Mouse (Mus musculus) G1E-ER4 (cell line): Measurements from ENCODE around the gene Arhgap31. TPM values are rescaled to one million over a fixed set of nuclear protein-coding genes. Genes with fewer than 3 reads are reported as not detected.

Experiments
- GATA1 ChIP-seq: IDR thresholded peaks from one replicate; pipeline ENCODE4 v1.8.0; 2012; ENCODE audit warnings: low read length, inconsistent platforms
- polyA plus RNA-seq: library from polyadenylated mRNA; stranded (reverse); fragments of >175 nt; gene quantifications from 2 replicates; pipeline ENCODE4 v1.2.3, GENCODE M21; 2012

The Arhgap31 gene
- polyA plus RNA-seq, 1 experiment: 0.06 TPM

DNA sequence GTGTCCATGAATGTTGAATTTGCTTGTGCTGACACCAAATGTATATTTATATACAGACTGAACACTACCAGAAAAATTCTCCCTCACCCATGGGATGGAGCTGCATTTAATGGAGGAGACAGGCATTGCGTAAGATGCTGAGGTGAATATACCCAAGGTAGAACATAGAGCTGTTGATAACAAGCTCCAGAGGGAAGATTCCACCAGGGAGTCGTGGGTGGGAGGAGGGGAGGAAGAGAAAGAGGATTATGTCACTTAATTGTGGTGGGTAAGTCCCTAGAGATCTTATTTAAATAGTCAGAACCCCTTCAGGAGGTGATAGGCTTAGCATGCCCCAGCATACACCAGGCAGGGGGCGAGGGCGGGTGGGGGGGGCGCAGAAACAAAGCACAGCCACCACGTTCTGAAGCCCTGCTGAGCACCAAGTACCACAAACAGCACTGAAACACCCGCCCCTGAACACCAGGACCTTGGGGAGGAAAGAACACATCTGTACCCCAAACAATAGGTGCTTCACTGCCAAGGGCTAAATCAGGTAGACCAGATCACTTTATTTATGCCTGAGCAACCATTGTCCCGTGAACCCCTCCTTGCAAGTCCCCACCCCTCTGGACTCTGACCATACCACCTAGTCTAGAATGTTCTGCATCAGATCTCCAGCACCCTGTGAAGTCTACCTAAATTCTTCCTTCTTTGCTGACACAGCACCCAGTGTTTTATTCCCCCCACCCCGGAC is 37.3 kb downstream of the Arhgap31 start:
- TF ChIP-seq GATA1: no peak

DNA sequence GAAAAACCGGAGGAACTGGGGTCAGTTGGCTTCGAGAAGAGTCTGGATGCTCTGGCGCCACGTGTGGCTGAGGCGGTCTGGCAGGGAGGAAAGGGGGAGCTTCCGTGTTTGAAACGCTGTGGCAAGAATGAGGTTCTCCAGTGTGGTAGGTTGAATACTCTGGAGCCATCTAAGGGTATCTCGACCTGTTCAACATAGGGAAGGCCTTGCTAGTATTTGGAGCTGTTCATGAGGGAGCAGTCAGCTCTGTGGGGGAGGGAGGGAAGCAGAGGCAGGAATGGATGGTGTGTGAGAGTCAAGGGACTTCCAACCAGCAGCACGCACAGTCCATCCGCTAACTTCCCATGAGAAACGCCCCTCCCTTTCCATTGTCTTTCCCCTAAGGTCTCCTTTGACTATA is 38.2 kb downstream of the Arhgap31 start:
- TF ChIP-seq GATA1: no peak

DNA sequence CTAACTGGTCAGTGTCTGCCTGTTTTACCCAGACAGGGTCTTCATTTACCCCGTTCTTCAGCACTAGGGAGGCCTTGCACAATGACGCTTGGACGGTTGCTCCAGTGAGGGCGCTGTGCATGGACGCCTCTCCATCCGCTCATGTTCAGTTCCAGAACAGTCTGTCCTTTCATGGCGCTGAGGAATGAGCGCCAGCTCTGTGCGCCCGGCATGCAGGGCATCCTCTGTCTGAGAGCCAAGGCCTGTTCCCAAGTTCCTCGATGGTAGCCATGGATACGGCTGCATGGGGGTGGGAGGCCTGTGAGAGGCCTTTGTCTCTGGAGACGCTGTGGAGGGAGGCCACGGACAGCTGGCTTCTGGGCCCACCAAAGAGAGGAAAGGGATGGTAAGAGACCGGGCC is 39.6 kb downstream of the Arhgap31 start:
- no peak for TF ChIP-seq GATA1

DNA sequence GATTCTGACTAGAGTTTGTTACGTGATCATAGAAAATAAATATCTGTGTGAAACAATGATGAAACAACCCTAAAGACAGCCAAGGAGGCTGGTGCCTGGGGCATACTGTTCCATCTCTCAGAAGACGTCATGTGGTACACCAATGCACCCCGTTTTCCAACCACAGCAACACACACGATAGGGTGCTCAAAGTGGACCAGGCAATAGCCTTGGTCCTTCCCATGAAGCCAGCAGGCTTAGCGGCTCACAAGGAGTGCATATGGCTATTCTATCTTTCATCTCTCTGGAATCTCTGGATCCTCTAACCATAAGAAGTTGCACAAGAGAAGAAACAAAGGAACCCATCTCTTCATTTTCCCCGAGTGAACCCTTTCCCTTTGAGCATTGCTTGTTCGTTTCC is 40.1 kb downstream of the Arhgap31 start:
- TF ChIP-seq GATA1: no peak

DNA sequence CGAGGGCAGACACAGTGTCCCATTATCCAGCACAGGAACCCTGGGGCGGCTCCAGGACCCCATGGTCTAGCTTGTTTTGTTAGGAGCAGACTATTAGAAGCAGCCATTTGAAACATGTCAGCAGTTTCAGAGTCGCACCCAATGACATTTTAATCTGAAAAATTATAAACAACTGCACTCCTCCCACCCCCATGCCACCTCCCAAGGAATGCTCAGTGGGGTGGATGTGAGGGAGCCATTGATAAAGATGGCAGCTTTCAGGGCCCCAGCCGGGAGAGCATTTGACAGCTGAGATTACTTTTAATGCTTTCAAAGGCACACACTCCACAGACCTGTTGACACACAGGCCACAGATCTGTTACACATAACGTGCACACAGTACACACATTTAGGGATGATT is 40.7 kb downstream of the Arhgap31 start:
- TF ChIP-seq GATA1: no peak

DNA sequence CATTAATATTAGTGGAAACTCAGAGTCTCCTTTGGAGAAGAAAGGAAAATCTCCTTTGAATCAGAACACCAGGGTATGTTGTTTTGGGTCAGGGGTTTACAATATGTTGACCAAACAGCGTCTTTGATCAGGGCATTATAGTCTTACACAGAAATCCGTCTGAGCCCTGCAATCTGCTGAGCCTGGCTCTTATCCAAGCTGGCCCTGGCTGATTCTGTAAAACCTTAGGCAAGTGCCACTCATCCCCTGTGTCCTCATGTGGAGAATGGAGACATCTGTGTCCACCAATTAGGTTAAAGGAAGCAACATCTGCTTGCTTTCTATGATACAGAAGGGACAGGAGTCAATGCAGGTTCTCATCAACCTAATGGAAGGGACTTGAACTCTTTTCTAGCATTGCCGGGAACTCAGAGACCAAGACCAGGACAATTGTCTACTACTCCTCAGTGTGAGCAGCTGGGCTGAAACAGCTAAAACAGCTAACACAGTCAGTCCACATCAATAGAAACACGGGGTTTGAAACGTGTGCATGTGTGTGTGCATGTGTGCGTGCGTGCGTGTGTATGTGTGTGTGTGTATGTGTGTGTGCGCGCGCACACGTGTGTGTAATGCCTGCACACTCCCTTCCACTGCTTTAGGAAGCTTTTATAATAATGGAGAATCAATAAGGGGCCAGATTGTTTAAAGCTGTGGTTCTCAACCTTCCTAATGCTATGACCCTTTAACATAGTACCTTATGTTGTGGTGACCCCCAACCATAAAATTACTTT is 42.3 kb downstream of the Arhgap31 start:
- TF ChIP-seq GATA1: no peak

DNA sequence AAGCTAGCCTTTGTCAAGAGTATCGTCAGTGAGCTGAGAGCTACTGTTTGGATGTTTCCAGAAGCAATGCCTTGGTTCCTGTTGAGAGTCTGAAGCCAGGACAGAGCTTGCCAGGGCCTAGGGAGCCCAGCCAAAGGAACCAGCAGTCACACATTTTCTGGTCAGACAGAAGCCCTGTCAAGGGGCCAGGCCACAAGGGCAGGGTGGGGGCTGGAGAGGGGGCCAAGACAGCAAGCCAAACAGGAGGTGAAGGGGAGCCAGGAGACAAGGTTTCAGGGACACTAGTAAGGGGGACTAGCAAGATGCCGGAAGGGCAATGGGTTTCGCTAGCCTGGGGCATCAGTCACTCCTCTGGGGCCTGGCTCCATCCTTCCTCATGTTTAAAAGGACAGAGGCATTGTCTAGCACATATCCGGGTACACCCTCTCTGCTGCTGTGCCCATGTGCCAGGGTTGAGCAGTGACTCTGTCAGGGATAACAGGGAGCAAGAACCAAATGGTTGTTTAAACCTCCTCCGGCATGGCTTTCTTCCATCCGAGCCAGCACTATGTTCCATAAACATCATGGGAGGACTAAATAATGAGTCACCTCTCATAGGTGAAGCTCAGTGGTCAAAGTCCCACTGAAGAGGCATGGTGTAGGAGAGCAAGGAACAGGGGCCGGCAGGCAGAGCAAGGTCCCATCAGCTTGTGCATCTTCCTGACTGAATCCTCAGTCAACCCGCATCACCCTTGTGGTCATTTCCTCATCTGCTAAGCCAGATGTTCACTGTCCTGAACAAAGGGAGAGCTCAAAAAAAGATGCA is 44.0 kb downstream of the Arhgap31 start:
- no peak for TF ChIP-seq GATA1

DNA sequence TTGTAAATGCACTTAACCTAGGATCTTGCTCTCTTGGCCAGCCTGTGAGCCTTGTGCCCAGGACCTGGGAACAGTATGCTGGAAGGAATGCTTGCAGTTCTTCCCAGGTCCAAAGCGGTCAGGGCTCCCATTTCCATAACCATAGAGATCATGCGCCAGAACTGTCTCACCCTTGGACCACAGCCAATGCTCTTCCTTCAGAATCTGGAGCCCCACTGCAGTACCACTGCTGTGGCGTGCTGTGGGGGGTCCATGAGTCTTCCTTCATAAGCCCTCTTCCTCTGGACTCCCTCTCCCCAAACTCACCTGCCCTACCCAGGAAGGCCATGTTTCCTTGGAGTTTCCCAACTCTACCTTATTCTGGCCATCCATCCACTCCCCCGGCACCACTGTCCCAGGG is 46.6 kb downstream of the Arhgap31 start:
- no peak for TF ChIP-seq GATA1

DNA sequence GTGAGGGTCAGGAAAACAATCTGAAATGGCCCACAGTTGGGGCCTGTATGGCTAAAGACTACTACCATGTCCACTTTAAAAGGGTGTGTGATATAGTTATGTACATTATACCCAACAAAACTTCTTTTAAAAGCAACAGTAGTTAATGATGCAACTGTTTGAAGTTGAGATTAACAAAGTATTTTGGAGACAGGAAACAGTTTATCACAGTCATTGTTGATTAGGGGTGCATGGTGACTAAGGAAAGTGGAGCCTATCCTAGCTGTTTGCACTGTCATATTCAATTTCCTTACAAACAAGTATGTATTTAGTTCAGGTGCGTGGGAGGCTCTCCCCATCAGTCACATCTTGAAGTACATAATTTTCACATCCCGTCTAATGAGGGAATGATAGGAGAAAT is 47.1 kb downstream of the Arhgap31 start:
- TF ChIP-seq GATA1: no peak

DNA sequence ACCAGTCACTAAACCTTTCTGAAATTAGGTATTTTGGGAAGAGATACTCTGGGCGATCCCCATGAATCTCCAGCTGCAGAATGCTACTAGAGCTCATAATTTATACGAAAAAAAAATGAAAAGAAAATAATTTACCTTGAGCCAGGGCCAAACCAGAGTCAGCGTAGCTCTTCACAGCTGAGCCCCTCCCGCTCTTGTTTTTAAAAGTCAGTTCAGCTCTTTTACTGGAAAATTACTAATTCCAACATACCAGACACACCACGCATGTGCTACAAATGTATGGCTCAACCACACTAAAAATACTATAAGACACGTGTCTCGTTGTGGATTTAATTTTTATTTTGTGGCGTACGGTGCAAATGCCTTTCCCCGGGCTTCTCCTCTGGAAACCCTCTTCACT is 50.5 kb downstream of the Arhgap31 start:
- no peak for TF ChIP-seq GATA1

DNA sequence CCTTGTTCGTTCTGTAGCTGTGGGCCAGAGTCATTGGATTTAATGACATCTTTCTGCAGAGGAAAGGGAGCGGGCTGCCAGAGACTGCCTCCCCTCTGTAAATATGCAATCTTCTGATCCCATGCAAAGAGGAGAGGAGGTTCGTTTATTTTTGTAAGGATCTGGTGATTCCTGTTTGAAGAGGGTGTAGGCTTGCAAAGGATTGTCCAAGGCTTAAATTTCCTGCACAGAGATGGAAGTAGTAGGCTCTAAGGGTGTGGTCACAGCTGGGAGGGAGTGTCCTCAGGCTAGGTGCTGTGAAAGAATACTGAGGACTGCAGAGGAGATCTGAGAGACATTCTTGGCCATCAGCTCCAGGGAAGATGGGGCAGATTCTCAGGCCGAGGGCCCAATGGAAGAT is 58.8 kb downstream of the Arhgap31 start:
- TF ChIP-seq GATA1: no peak

DNA sequence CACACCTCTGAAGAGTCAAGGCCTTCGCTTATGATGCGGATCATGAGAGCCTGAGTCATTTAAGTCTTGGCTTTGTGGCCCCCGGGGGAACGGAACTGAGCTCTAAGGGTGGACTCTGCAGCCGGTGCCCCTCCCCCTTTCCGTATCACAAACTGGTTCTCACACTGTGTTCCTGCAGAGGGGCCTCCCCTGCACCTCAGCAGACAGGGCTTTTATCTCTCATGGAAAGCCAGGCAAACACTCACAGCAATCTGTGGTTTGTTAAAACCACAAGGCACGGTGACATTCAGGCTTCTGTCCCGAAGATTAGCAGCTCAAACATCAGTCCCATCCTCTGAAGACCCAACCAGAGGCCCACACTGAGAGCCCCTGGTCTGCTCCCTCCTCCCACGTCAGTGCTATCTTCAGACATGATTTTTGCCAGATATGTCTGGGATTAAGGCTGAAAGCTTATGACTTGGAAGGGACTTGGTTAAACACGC is 59.6 kb downstream of the Arhgap31 start:
- peak; percentile 46 for TF ChIP-seq GATA1

DNA sequence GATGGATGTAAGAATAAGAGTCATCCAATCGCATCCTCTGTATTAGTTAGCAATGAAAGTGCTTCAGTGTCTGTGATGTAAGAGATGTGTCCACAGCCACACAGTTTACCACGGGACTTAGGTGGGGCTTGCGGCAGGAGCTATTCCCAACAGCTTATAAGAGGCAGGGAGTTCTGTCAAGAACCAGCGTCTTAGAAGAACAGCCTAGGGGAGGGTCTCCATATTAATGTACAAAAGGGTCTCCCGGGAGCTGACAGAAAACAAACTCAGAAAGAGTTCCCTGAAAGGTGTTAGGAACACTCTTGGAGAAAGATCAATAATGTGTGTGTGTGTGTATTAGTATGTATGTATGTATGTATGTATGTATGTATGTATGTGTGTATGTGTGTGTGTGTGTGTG is 60.4 kb downstream of the Arhgap31 start:
- TF ChIP-seq GATA1: no peak

DNA sequence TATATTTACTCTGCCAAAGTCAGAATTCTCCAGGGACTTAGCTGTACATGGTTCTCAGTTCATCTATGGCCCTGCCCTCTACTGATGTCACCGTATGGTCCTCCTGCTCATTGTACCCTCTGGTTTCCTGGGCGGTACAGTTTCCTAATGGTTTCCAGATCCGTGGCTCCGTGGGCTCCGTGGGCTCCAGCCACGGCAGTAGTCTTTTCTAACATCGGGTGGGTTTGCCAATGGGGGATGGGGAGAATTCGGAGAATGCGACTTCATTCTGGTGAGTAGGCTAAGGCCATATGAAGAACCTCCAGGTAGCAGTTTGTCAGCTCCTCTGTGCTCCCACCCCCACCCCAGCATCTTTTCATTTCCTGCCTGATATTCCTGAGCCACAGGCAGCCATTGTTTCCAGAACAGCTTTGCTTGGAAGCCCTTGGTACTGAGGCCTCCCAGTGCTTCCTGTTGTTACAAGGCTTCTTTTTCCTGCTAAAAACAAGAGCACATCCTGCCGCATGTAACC is 61.3 kb downstream of the Arhgap31 start:
- TF ChIP-seq GATA1: no peak

DNA sequence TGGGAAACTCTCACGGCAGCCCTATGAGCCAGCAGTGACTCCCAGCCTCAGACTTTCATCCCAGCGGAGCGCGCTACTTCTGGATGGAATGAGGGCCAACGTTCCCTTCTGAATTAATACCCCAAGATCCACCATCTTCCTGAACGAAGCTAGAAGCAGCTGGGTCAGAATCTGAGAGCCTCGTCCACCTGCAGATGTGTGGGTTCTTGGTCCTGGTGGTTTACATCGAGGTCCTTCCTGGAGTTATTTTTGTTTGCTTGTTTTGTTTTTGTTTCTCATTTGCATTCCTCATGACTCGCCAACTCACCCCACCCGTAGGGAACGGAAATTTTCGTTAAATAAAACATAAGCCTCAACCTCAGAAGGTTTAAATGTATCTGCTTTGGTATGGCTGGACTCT is 61.8 kb downstream of the Arhgap31 start:
- no peak for TF ChIP-seq GATA1

DNA sequence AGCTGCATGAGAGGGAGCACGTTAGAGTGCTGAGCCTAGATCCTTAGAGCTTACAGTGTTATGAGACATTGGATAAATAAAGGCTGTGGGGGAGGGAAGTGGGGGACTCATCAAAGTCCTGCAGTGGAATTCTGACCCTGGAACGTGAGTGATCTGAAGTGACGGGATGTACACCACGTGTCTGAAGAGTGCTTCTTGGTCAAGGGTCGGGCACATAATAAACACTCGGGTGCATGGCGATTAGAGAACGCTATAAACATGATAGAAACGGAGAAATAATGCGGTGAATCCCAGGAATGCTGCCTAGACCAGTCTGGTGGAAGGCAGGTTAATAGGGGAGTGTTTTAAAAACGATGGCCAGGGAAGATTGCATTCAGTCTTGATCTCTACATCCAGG is 63.6 kb downstream of the Arhgap31 start:
- TF ChIP-seq GATA1: no peak
